Comparison of ENCODE assay signal across 9 mouse cellular contexts in genomic region chr13:31820587-31821017, GRCm38 (mm10). TPM values are rescaled to one million over a fixed set of nuclear protein-coding genes. Genes with fewer than 3 reads are reported as not detected.
A peak's percentile ranks its signal among the peaks of the same experiment; 100 is the strongest.
DNase-seq lines count a peak whose midpoint lies in the region; ATAC-seq and TF ChIP-seq lines count a peak whose summit lies in the region.
"Had no signal": no experiment of that assay in that cellular context is flagged by ENCODE, and none has a peak within 500 bp of the region (broad histone marks: within the 10 kb centered on the region; RNA-seq: fewer than 3 reads in every experiment).

No protein-coding gene starts in this region.

- H3K4me2 ChIP-seq in embryonic facial prominence, embryonic 15.5 days (replicated peaks): peak overlapping the region; percentile 50
- H3K4me2 ChIP-seq in hindbrain, embryonic 12.5 days (replicated peaks): peak overlapping the region; percentile 45

- peaks cover 18% of the 10 kb centered on the region for H3K4me1 ChIP-seq in embryonic facial prominence, embryonic 15.5 days
- peaks cover 12% of the 10 kb centered on the region for H3K4me1 ChIP-seq in hindbrain, embryonic 12.5 days
- no peaks in the 10 kb centered on the region for H3K4me1 ChIP-seq in liver, adult 2 months (ENCODE audit: control insufficient read depth, insufficient read depth, low read length)
- H3K4me1 ChIP-seq in olfactory bulb, adult 2 months (ENCODE audit: control insufficient read depth, insufficient read depth, low read length): no peaks in the 10 kb centered on the region

- whole genome bisulfite sequencing in embryonic facial prominence, embryonic 15.5 days: 14% methylated on average over 16 of the region's 16 CpGs
- 3% methylated on average over 16 of the region's 16 CpGs for WGBS in hindbrain, embryonic 12.5 days
- 7% methylated on average over 16 of the region's 16 CpGs for whole genome bisulfite sequencing in liver, adult 2 months
- 16% methylated on average over 16 of the region's 16 CpGs for WGBS in olfactory bulb, adult 2 months

- H3K9me3 ChIP-seq in embryonic facial prominence, embryonic 15.5 days (replicated peaks): no peaks in the 10 kb centered on the region
- H3K9me3 ChIP-seq in hindbrain, embryonic 12.5 days (replicated peaks): no peaks in the 10 kb centered on the region

- H3K4me3 ChIP-seq in embryonic facial prominence, embryonic 15.5 days (replicated peaks): peak overlapping the region; percentile 26
- peak overlapping the region; percentile 22 for H3K4me3 ChIP-seq in hindbrain, embryonic 12.5 days
- H3K4me3 ChIP-seq in liver, adult 2 months (ENCODE audit: insufficient read depth, low read depth, low read length): peak overlapping the region; percentile 22; the same call in 1 of the 2 replicates
- peak overlapping the region; percentile 19 for H3K4me3 ChIP-seq in olfactory bulb, adult 2 months (ENCODE audit: insufficient read depth, low read depth, low read length)

- peak; percentile 76; the same call in 1 of the 2 replicates for ATAC-seq in embryonic facial prominence, embryonic 15.5 days (ENCODE audit: insufficient number of reproducible peaks, low FRiP score, low TSS enrichment, low read depth)
- peak; percentile 73 for ATAC-seq in hindbrain, embryonic 12.5 days (ENCODE audit: low FRiP score)

- H3K27me3 ChIP-seq in embryonic facial prominence, embryonic 15.5 days: peaks cover 25% of the 10 kb centered on the region
- H3K27me3 ChIP-seq in hindbrain, embryonic 12.5 days: peaks cover 65% of the 10 kb centered on the region
- H3K27me3 ChIP-seq in liver, adult 2 months (ENCODE audit: control insufficient read depth, insufficient read depth, low read length): no peaks in the 10 kb centered on the region

- no peak for TF ChIP-seq POLR2A in liver, adult 2 months (IDR thresholded peaks at IDR 0.05; ENCODE audit: extremely low read depth, insufficient read depth, low read length)
- no peak for TF ChIP-seq POLR2A in olfactory bulb, adult 2 months (IDR thresholded peaks at IDR 0.05; ENCODE audit: insufficient read depth, low read depth, low read length)

- no peak overlapping the region; the same call in 1 of the 2 replicates for H3K27ac ChIP-seq in embryonic facial prominence, embryonic 15.5 days (replicated peaks)
- no peak overlapping the region for H3K27ac ChIP-seq in hindbrain, embryonic 12.5 days
- no peak overlapping the region for H3K27ac ChIP-seq in liver, adult 2 months (replicated peaks; ENCODE audit: insufficient read depth, low read depth, low read length)
- no peak overlapping the region for H3K27ac ChIP-seq in olfactory bulb, adult 2 months (ENCODE audit: insufficient read depth, low read depth, low read length)
- H3K27ac ChIP-seq: macrophage had no signal

- TF ChIP-seq CTCF in liver, adult 2 months (IDR thresholded peaks at IDR 0.05; ENCODE audit: low read depth, low read length): no peak
- no peak for TF ChIP-seq CTCF in olfactory bulb, adult 2 months (IDR thresholded peaks at IDR 0.05; ENCODE audit: insufficient read depth, low read depth, low read length)

- peak; percentile 20 for DNase-seq in ovary, adult 18-20 months (ENCODE audit: low spot score)
- no peak for DNase-seq in ovary, postnatal 10 days (ENCODE audit: low spot score)
- DNase-seq in liver, adult 2 months (ENCODE audit: extremely low read depth, low read depth, low spot score): peak; percentile 62
- no peak for DNase-seq in cerebellum, adult 11-12 months
- no peak for DNase-seq in layer of hippocampus, postnatal 14 days (ENCODE audit: low spot score in 2 of 2)

- no peak overlapping the region for H3K9ac ChIP-seq in embryonic facial prominence, embryonic 15.5 days
- peak overlapping the region; percentile 49; the same call in 1 of the 2 replicates for H3K9ac ChIP-seq in hindbrain, embryonic 12.5 days
- peak overlapping the region; percentile 68 for H3K9ac ChIP-seq in liver, adult 2 months (ENCODE audit: low read depth, low read length)

- no peaks in the 10 kb centered on the region for H3K79me2 ChIP-seq in liver, adult 2 months (ENCODE audit: control insufficient read depth, insufficient read depth, low read length)

- H3K36me3 ChIP-seq in embryonic facial prominence, embryonic 15.5 days: no peaks in the 10 kb centered on the region
- H3K36me3 ChIP-seq in hindbrain, embryonic 12.5 days: no peaks in the 10 kb centered on the region
- no peaks in the 10 kb centered on the region for H3K36me3 ChIP-seq in liver, adult 2 months (ENCODE audit: control insufficient read depth, insufficient read depth, low read length)

RNA-seq across cellular contexts. Expression of gene Foxc1, which starts 14.2 kb away (rescaled TPM):
- polyA plus RNA-seq in embryonic facial prominence, embryonic 15.5 days (2015; fragmentation: Nextera tagmentation; extraction: Ambion mirVana): 1.8 and 2.0 TPM in 2 replicates
- polyA plus RNA-seq in hindbrain, embryonic 12.5 days (2016; fragmentation: Nextera tagmentation; extraction: Ambion mirVana): 11.0 and 11.5 TPM in 2 replicates
- total RNA-seq in liver, adult 2 months (2014; rRNA removed): 0.07 and 0.09 TPM in 2 replicates
- 0.05 TPM in 1 of 2 replicates, not detected in the other for polyA plus RNA-seq in liver, adult 2 months (2012; rRNA removed)
- not detected in 2 replicates for polyA plus RNA-seq in olfactory bulb, adult 2 months (2012; ENCODE audit: insufficient read depth, insufficient read length, low replicate concordance, missing spikeins)
- total RNA-seq in layer of hippocampus, postnatal 14 days (2021): 1 to 10 TPM; 5.4 to 6.1 TPM
- polyA plus RNA-seq: macrophage had no signal

Comparison
In these comparisons a context has a peak if more than half of its experiments do, and no peak if none do; other contexts are left out.
1. DNase-seq: peak in ovary, adult 18-20 months (single experiment) and liver, adult 2 months (single experiment); none in ovary, postnatal 10 days (single experiment), cerebellum, adult 11-12 months (single experiment) and layer of hippocampus, postnatal 14 days (0 of 2).
2. Peak in every context shown above with its lines, with median percentiles within 50 percentile points of each other: H3K4me3 ChIP-seq.